Mouse (Mus musculus) thymus, postnatal 10 days (tissue): Measurements from ENCODE around the gene Zbtb8os.
A peak's percentile ranks its signal among the peaks of the same experiment; 100 is the strongest.

Source experiments
- DNase-seq, 2 experiments: peaks; one replicate each; pipeline ENCODE4 v3.0.0; 2021; ENCODE audit warnings: low spot score in 2 of 2

Gene Zbtb8os

DNA sequence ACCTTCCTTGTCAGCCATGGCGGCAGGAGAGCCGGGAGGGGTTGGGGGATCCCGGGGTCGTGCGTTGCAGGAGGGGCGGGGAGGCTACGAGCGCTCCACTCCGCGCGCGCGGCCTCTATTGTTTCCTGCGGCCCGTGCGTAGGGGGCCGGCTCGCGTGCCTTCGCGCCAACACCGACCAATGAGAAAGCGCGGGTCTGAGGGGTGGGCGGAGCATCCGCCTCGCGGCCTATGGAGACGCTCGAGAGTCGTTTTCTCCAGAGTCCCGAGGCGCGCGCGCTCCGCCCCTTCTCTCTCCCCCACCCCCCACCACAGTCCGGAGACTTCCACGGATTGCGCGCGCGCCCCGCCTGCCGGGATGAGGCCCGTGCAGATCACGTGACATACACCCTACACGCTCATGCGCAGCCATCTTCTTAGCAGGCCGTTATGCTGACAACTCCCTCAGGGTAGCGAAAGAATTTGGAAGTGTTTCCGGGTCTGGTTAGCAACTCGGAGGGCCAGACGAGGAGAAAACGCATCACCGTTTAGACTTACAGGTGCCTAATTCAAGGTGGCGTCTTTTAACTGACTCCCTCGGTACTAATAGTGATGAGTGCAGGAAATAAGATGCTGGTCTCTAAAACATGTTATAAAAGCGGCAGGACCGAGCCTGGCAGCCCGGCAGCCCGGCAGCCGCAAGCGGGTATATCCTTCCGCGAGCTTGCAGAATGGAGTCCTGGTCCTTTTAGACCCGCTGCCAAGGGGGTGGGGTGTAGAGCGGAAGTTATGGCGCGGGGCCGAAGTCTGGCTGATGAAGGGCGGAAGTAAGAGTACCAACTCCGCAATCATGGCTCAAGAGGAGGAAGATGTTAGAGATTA lies at the start of gene Zbtb8os, which contains the start of gene Rbbp4:
Gene Zbtb8os, plus strand, starts transcription at position 480 of the 859 bp plus-strand sequence.
Gene Rbbp4, minus strand, starts transcription at position 155 of the 859 bp plus-strand sequence.
- DNase-seq = peak; percentile 98 to 99

DNA sequence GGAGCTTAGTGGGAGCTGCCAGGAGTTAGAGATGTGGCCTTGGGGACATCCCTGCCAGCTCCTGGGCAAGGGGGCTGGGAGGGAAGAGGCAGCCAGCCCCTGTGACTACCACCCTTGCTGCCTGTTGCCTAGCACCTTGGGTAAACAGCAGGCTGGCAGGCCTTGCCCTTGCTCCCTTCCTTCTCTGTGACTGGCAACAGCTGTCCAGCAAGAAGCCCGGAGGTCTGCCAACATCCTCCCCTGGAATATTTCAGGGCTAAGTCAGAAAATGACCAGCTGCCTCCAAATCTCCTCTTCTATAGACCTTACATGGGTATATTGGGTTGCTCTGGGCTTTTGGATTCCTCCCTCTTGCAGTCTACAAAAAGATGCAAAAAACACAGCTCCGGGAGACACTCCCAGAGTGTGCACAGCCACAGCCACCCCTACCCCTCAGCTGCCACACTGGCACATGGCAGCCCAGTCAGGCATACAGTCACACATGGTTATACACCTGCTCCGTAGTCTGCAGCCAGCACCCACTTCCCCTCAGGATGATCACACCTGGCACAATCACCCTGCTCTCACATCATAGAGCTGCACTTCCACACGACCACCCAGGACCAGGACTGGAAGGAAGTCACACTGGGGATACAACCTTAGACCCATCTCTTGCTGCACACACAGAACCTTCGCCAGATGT lies 49.4 kb upstream of the Zbtb8os start:
- DNase-seq = no peak

DNA sequence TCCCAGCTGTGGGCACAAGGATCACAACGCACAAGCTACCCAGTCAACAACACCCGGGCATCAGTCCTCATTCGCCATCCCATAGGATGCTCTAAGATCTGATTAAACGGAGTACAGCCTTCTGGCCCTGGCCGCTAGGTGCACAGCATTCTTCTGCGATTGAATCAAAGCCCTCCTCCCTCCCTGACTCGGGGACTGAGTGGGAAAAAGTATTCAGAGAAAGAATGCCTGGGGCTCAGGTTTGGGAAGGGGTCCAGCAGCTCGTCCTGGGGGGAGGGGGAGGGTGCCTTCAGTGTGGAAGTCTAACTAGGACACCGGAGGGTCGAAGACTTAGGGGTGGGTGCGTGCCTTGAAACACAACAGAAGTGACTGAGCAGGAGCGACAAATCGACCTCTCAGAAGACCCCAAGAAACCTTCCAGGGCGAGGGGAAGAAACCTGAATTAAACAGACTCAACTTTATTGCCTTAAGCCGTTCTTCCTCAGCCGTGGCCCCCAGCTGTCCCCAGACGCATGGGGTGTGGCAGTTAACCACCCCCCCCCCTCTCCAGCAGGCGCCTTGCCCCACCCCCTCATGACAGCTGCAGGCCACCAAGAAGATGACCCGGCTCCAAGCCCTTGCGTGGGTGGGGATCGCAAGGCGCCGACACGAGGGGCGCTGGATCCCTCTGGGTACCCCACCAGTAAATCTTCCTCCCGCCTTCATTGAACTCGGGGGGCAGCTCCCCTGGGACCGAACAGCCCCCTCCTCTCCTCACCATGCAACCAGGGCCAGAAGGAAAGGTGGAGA lies 48.6 kb upstream of the Zbtb8os start:
- no peak for DNase-seq

DNA sequence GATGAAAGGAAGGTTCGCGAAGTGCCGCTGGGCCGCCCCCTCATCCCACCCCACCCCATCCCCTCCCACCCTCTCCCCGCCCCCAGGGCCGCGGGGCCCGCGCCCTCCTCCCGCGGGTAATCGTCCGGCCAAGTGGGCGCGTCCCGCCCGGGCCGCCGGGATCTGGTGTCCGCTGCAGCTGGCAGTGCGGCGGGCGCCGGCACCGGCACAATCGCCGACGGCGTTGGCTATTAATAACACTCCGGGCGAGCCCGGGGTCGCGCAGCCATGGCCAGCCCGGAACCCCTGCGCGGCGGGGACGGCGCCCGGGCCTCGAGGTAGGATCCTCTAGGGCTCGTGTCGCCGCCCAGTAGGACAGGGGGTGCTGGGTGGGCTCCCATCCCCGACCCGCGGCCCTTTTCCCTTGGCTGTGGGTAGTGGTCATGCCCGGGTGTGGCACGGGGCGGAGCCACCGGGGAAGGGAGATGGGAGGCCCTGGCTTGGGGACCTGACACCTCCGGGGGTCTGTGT lies 48.0 kb upstream of the Zbtb8os start, which contains the start of gene Sync:
Gene Sync, plus strand, starts transcription at position 146 of the 510 bp plus-strand sequence.
- DNase-seq = no peak

DNA sequence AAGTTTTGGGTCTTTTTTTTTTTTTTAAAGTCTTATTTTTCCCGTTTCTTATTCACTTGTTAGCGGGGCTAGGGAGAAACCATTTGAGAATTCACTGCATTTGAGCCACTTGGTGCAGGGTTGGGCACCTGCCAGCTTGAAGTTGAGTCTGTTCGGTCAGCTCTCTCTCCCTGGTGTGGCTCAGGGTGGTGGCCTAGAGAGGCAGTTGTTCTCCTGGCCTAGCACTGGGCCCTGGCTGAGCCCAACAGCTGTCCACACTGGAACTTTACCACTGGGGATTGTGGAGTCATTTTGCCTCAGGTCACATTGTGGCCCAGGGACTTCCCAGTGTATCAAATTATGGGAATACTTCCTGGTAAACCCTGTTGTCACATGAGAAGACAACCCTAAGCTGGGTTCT lies 47.4 kb upstream of the Zbtb8os start:
- DNase-seq = no peak

DNA sequence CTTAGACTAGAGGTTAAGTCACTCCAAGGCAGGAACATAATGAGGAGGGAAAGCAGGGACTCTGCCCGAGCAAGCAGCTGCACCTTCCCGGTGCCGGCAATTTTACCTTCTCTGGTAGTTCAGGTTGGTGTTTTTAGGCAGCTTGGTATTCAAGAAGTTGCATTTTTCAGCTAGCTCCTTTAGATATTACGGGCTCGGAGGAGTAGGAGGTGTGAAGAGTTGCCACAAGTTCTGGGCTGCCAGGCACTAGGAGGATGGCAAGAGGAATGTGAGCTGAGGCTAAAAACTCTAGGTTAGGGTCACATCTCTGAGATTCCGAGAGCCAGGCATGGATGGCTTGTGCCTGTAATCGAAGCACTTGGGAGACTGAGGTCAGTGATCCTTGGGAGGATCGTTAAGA lies 45.8 kb upstream of the Zbtb8os start:
- no peak for DNase-seq

DNA sequence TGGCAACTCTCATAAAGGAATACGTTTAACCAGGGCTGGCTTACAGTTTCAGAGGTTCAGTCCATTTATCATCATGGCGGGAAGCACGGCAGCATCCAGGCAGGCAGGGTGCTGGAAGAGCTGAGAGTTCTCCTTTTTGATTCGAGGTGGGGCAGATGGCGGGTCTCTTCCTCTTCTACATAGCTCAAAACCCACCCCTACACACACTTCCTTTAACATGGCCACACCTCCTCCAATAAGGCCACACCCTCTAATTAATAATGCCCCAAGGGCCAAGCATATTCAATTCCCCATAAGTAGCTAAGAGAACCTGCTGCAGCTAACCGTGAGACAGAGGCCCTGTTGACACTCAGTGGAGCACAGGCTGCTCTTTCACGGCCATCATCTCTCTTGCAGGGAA lies 42.7 kb upstream of the Zbtb8os start:
- no peak for DNase-seq

DNA sequence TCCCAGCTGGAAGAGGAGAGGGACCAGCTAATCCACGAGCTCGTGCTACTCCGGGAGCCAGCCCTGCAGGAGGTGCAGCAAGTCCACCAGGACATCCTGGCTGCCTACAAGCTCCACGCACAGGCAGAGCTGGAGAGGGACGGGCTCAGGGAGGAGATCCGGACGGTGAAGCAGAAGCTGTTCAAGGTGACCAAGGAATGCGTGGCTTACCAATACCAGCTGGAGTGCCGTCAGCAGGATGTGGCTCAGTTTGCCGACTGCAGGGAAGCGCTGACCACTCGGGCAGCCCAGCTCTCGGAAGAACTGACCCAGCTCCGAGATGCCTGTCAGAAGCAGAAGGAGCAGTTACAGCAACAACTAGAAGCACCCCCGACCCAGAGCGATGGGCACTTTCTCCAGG lies 41.8 kb upstream of the Zbtb8os start:
- DNase-seq = no peak

DNA sequence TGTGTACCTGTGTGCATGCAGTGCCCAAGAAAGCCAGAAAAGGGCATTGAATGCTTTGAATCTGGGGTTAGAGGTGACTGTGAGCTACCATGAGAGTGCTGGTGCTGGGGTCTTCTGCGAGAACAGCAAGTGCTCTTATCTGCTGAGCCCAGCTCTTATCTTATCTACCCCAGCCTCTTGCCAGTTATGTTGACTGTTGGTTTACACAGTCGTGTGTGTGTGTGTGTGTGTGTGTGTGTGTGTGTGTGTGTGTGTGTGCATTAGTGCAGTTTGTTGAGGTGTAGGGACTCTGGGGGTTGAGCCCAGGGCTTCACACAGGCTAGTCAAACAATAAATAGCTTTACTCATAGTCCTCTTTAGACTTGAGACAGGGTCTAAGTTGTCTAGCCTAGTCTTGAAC lies 40.3 kb upstream of the Zbtb8os start:
- DNase-seq = no peak

DNA sequence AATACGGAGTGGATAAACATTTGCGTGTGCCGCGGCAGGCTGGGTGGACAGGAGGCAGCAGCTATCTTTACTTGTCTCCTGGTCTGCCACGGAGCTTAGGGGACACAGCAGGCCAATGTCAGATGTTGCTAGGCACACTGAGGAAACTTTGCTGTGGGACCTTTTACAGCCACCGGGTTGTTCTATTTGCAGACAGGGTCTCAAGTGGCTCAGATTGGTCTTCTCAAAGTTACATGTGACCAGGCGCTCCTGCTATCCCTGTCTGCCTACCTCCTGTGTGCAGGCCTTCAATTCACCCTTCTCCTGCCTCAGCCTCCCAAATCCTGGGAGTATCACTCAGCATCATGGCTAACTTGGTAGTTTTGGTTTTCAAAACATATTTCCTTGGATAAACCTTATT lies 39.4 kb upstream of the Zbtb8os start:
- DNase-seq = no peak

DNA sequence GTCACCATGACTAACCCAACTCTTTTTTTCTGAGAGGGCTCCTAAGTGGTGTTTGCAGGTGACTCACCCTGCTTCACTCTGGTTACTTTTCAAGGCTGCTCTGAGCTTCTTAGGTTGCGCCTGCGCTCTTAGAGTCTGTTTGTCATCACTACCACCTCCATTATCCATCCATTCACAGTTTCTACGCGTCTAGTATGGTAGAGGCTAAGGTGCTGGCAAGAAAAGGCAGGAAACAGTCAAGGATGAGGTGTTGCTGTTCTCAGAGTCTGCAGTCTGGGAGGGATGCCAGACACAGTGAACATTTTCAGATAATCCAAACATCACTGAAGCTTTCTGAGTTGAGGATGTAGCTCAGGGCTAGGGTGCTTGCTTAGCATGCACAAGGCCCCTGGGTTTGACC lies 37.8 kb upstream of the Zbtb8os start:
- DNase-seq = no peak

DNA sequence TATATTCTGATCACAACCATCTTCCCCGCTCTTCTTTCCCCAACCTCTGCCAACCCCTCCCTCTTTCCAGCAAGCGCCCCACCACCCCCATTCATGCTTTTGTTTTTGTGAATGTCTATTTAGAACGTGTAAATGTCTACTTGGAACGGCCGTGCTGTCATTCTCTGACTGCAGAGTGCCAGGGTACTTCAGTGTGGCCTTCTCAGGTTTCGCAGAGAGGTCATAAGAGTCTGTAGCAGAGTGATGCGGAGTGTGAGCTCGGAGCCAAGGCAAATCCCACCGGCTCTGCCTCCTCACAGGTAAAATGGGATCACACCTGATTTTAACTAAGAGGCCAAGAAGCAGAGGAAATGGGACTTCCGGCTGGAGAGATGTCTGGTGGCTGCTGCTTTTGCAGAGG lies 36.4 kb upstream of the Zbtb8os start:
- DNase-seq = no peak

DNA sequence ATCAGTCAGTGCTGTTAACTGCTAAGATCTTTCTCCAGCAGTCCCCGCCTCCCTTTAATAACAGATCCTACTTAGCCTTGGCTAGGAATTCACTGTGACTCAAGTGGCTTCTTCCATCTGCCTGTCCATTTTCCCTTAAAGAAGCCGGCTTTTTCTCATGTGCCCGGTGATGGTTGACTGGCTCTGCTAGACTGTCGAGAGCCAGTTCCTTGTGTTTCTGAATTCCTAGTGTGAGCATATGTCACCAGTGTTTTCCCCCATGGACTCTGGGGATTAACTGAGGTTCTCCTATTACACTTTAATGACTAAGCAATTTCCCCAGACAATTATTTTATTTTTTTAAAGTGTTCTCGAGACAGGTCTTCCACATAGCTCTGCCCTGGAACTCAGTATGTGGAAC lies 32.1 kb upstream of the Zbtb8os start:
- no peak for DNase-seq

DNA sequence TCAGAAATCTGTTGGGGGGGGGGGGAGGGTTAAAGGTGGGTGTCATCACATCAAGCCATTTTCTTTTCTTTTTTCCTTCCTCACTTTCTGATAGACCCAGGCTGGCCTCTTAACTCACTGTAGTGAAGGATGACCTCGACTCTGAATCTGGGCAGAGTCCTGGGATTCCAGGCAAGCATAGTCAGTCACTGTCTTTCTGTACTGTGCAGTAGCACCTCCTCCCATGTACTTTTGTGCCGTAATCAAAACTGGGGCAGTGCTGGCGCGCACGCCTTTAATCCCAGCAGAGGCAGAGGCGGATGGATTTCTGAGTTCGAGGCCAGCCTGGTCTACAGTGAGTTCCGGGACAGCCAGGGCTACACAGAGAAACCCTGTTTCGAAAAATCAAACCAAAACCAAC lies 31.7 kb upstream of the Zbtb8os start:
- DNase-seq = no peak

DNA sequence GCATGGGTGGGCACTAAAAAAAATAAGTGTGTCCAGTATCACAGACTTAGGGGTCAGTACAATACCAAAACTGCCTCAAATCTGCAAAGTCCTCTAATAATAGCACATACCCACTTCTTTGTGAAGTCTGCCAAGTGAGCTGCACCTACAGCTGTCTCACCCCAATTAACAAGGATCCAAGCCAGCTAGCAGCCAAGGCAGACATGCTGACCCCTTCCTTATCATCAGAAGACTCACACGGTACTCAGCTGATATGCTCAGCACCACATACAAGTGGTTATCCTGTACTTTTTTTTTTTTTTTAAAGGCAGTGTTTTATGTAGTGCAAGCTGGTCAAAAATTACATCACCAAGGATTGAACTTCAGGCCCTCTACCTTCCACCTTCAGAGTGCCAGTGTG lies 31.2 kb upstream of the Zbtb8os start:
- DNase-seq = no peak

DNA sequence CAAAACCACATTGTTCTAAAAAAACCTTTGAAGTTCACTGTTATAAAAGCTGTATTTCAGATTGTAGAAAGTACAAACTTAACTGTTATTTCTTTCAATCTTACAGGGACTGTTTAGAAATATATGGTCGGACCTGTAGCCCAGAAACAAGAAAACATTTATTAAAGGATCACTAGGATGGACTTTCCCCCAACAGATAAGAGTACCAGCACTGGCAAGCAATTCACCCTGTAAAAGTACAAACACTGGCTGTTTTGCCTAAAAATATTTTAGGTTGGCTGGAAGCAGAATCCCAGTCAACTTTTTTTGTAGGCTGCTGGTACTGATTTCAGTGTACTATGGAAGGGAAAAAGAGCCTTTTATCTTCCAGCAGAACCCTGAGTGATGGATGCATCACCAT lies 27.6 kb upstream of the Zbtb8os start:
- DNase-seq = no peak

DNA sequence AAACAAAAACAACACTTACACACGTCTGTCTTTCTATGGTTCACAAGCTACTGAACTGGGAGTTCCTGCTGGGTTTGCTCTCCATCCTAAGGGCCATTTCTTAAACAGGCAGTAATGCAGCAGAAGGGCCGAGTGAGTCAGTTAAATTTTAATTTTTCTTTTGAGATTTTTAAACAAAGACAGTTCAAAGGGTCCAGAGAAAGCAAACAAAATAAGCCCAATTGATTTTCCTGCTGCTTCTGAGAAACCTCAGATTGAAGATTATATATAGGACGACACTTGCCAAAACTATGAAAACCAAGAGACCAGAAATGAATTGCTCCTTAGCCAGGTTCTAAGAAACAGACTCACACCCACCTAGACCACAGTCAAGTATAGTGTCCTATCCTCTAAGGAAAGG lies 21.6 kb upstream of the Zbtb8os start:
- DNase-seq = no peak

DNA sequence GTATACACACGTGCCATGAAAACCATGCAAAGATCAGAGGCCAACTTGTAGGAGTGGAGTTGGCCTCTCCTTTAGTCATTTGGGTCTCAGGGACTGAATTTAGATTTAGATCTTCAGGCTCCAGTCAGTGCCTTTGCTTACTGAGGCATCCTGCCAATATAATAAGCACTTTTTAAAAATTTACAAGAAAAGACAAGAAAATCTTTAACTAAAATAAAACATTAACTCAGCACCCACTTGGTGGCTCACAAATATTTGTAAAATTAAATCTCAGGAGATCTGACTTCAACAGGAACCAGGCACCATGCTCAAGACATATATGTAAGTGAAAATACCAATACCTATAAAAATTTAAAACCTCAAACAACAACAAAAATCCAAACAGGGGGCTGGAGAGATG lies 14.6 kb upstream of the Zbtb8os start:
- DNase-seq = no peak

DNA sequence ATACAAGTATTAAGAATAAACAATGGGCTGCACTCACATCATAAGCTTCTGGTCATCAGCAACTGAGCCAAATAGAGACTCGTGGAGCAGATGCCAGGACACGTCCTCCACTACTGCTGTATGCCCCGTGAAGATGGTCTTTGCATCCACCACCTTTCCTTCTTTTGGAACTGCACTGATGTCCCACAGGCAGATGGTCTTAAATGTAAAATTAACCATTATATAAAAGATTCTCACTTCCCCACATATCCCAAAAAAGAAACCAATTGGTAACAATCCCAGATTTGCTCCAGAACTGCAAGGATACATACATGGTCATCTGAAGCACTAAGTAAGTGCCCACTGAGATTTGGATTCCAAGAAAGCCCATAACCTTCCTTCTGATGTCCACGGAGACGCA lies 13.5 kb upstream of the Zbtb8os start:
- DNase-seq = no peak

DNA sequence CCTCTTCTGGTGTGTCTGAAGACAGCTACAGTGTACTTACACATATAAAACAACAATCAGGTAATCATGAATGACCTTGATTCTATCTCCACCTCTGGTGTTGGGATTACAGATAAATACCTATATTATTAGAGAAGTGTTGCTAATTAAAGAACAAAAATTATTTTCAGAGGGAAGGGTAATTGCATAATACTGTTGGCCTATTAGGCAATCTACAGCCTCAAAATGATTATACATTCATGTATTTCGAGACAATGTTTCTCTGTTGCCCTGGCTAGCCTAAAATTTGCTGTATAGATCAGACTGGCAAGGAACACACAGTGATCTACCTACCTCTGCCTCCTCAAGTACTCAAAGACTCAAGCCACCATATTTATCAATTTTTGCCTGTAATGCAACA lies 12.0 kb upstream of the Zbtb8os start:
- no peak for DNase-seq

DNA sequence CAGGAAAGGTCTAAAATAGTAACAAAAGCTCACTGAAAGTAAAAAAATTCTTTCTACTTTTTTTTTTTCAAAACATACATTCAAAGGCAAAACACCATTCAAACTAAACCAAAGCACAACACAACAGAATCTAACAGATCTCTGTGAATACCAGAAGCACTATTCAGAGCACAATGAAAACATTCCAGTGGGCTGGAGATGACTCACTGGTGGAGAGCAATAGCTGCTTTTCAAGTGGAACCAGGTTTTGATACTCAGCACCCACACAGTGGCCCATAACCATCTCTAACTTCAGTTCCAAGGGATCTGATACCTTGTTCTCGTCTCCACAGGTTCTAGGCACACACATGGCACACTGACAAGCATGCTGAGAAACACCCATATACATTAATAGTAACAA lies 10.7 kb upstream of the Zbtb8os start:
- no peak for DNase-seq

DNA sequence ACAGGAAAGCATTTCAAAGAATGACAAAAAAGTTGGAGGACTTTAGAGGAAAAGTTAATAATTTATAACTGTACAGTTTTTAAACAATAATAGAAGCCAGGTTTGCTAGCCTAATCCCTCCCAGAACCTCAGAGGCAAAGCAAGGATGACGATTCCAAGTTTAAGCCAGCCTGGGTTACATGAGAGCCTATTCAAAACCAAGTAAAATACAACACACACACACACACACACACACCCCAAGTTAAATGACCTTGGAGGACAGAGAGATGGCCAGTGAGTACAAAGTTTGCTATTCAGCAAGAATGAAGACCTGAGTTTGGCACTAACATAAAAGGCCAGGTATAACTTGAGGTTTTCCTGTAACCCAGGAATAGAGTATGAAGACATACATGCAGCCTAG lies 9.3 kb upstream of the Zbtb8os start:
- DNase-seq = no peak
